Mouse (Mus musculus): ENCODE data around the gene Rgs19.

The Rgs19 gene

DNA sequence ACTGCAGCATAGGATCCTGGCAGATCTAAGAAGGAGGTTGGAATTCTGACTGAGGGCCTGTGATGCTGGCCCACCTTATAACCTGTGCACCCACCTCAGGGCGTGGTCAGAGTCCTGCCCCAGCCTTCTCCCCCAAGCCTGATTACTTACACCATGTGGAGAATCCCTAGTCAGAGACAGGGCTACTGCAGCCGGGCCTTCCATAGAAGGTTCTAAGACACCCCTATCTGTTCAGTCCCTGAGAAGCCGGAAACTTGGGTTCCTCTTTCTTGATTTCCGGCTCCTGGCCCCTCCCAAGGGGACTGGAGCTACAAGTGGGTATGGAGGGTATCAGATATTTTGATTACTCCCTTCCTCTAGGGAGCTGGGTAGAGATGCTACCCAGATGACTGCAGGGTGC, 2.2 kb downstream of the Rgs19 start:
- no peak for TF ChIP-seq GATA4 (IDR thresholded peaks at IDR 0.05; ENCODE audit: insufficient replicate concordance, low read length)

DNA sequence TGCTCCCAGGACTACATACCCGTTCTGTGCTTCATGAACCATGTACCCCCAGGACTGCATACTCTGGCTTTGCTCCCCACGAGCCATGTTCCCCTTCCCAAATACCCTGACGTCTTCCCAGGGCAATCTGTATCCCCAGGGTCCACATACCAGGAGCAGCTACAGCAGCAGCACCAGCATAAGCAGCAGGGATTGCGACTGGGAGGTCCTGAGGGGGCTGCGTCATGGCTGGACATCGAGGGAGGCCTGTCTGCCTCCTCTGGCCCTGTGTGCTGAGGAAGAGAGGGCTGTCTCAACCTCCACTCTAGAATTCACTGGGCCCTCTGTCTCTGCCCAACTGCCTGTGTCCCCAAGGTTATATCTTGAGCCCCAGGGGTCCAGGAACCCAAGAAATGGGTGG, 2.7 kb downstream of the Rgs19 start:
- no peak for TF ChIP-seq GATA4 (IDR thresholded peaks at IDR 0.05; ENCODE audit: insufficient replicate concordance, low read length)

- TF ChIP-seq GATA4 (IDR thresholded peaks at IDR 0.05; ENCODE audit: insufficient replicate concordance, low read length): no peak
Observed at GRCm38 (mm10) chr2:181689466-181690160, 4.2 kb downstream of the Rgs19 start.

- no peak for TF ChIP-seq GATA4 (IDR thresholded peaks at IDR 0.05; ENCODE audit: insufficient replicate concordance, low read length)
Observed at GRCm38 (mm10) chr2:181687586-181687985, 6.2 kb downstream of the Rgs19 start.

DNA sequence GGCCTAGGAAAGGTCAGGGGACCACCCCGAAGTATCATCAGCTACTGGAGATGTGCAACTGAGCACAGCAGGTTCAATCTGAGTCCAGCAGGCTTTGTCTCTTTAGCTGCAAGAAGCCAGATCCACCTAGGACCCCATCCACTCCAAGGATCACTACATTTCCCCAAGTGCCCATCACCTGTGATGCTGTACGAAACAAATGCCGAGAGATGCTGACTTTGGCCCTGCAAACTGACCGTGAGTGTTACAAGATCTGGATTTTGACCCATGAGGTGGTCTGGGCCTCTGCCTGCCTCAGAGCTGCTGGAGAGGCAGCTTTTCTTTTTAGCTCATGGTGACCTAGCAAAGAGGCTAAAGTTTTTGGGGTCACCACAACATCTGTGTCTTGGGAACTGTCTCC, 8.1 kb downstream of the Rgs19 start:
- TF ChIP-seq GATA4 (IDR thresholded peaks at IDR 0.05; ENCODE audit: insufficient replicate concordance, low read length): no peak

- no peak for TF ChIP-seq GATA4 (IDR thresholded peaks at IDR 0.05; ENCODE audit: insufficient replicate concordance, low read length)
Observed at GRCm38 (mm10) chr2:181684713-181685112, 9.1 kb downstream of the Rgs19 start.

DNA sequence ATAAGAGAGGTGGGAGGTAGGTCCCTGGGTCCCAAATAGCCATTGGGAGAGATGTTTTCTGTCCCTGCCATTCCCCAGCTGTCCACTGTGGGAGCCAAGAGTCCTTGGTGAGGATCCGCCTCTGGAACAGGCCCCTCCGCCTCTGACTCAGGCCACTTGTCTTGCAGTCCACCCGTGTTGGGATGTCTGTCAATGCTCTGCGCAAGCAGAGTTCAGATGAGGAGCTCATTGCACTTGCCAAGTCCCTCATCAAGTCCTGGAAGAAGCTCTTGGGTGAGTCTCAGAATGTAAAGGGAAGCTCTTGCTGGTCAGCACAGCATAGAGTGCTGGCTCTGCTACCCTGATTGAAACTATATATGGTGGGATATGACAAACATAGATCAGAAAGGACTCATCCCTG, 10.4 kb downstream of the Rgs19 start:
- TF ChIP-seq GATA4 (IDR thresholded peaks at IDR 0.05; ENCODE audit: insufficient replicate concordance, low read length): no peak

GRCm38 (mm10) chr2:181681978-181682377, 11.8 kb downstream of the Rgs19 start:
- TF ChIP-seq GATA4 (IDR thresholded peaks at IDR 0.05; ENCODE audit: insufficient replicate concordance, low read length): no peak

DNA sequence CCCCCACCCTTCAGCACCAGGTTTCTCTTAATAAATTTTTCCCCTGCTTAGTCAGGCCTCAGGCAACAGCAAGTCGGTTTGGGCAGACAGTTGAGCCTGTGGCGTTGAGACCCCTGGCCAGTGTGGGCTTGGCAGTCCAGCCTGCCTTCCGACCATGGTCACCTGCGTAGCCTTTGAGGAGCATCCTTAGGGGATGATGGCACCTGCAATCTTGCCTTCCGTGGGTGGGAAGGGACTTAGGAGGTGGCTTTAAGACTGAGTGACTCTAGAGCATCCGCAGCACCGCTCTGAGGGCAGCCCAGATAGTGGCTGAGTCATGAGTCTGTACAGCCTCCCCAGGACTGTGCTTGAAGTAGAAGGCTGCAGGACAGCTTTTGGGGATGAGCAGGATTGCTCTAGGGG, 13.1 kb downstream of the Rgs19 start:
- TF ChIP-seq GATA4 (IDR thresholded peaks at IDR 0.05; ENCODE audit: insufficient replicate concordance, low read length): no peak

DNA sequence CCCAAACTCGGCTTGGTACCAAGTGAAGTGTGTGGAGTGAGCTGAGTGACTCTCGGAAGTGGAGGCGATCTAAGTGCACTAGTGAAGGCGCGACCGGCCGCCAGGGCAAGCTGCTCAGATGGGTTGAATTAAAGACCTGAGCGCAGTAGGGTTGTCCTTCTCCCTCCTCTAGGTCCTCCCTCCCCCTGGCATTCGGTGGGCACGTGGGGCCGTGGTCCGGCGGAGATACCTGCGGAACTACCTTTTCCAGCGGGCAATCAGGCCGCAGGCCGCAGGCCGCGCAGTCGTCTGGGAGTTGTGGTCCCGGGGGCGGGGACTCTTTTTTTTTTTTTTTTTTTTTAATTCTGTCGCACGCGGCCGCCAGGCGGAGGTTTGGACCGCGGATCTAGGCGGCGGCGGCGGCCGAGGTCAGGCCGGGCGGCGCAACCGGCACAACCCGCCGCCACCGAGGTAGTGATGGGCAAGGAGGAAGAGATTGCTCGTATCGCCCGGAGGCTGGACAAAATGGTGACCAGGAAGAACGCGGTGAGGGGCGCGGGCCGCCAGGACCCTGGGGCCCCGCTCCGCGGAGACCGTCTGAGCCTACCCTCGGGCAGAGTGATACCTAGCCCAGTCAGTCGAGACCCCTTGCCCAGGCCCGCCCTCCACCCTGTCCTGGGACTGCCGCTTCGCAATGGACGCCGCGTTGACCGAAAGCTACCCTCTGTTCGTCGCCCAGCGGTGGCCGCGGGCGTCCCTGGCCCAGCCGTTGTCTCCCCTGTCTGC, 13.6 kb downstream of the Rgs19 start, which contains the start of gene Tcea2:
TSS of gene Tcea2 (plus strand) at position 360 of the 765 bp plus-strand sequence.
- no peak; the same call in 1 of the 2 replicates for TF ChIP-seq GATA4 (IDR thresholded peaks at IDR 0.05; ENCODE audit: insufficient replicate concordance, low read length)

DNA sequence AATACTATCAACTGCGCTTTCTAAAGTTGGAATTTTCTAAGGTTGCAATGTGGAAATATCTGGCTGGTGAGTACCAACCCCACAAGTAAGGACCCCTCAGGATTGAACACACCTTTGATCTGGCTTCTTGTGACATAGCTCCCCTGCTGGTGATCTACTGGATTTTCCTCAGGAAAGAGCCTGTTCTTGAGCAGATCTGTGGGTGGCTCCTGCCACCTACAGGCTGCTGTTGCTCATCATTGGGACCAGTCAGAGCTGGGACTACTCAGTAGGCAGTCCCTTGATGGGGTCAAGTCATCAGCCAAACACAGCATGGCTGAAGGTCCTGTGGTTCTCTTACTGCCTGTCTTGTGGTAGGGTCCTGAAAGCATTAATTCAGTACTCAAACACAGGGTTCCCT, 15.0 kb downstream of the Rgs19 start:
- no peak for TF ChIP-seq GATA4 (IDR thresholded peaks at IDR 0.05; ENCODE audit: insufficient replicate concordance, low read length)

DNA sequence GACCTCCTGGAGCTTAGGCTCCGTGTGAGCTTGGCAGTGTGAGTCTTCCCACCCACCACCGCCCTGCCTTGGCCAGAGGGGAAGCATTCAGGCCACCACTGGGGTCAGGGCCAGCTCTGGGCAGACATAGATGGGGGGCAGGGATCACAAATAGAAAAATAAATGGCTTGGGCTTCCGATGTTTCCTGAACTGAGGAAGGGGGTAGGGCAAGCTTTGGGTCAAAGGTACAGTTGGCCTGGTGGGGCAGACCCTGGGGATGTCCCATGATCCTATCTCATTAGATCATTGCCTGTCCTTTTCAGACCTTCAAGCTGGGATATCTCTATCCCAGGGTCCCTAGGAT, 16.1 kb downstream of the Rgs19 start:
- TF ChIP-seq GATA4 (IDR thresholded peaks at IDR 0.05; ENCODE audit: insufficient replicate concordance, low read length): no peak

- TF ChIP-seq GATA4 (IDR thresholded peaks at IDR 0.05; ENCODE audit: insufficient replicate concordance, low read length): no peak
Observed at GRCm38 (mm10) chr2:181677096-181677754, 16.6 kb downstream of the Rgs19 start.

- TF ChIP-seq GATA4 (IDR thresholded peaks at IDR 0.05; ENCODE audit: insufficient replicate concordance, low read length): no peak
Observed at GRCm38 (mm10) chr2:181676424-181676823, 17.4 kb downstream of the Rgs19 start.

- TF ChIP-seq GATA4 (IDR thresholded peaks at IDR 0.05; ENCODE audit: insufficient replicate concordance, low read length): peak; percentile 22; the same call in 1 of the 2 replicates
Observed at GRCm38 (mm10) chr2:181675454-181675853, 18.3 kb downstream of the Rgs19 start.

DNA sequence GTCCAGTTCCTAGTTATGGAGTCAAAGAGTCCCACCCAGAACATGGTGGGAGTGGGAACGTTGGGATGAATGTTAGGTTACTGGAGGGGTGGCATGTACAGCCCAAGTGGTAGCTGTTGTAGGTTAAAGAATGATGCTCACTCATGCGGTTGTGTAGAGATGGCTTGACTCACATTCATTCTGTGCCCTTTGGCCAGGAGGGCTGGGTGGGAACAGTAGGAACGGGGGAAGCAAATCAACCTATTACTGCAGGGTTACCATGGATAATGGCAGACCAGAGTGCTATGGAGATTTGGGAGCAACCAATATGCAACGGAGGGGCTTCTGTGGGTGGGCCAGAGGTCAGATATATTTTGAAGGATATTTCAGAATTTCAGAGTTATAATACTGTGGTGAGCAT, 18.8 kb downstream of the Rgs19 start:
- no peak for TF ChIP-seq GATA4 (IDR thresholded peaks at IDR 0.05; ENCODE audit: insufficient replicate concordance, low read length)
